Mouse (Mus musculus): Measurements from ENCODE around the gene Tmod1.

- TF ChIP-seq CTCF (IDR thresholded peaks at IDR 0.05; ENCODE audit: insufficient read depth, low read depth, low read length), result no peak
- TF ChIP-seq POLR2A (IDR thresholded peaks at IDR 0.05; ENCODE audit: insufficient read depth, low read depth, low read length), result no peak
Measured at GRCm38 (mm10) chr4:46085223-46085811, 46.6 kb downstream of the Tmod1 start.
